Mouse (Mus musculus) erythroblast, adult 5-6 weeks (primary cell): ENCODE data around the gene Gm21852. TPM values are rescaled to one million over a fixed set of nuclear protein-coding genes. Genes with fewer than 3 reads are reported as not detected.
"Not testable (repeated sequence)": the region's sequence is repeated elsewhere in the genome, so short reads cannot be mapped to it uniquely, and the experiment has no call there.

Experiments used
- ATAC-seq: replicated peaks from 2 replicates; pipeline ENCODE4 v1.8.0; 2016; ENCODE audit warnings: moderate number of reproducible peaks, mild to moderate bottlenecking, moderate TSS enrichment, inconsistent platforms; ENCODE audit not compliant: poor library complexity, low FRiP score, severe bottlenecking
- total RNA-seq, 2 experiments: library from RNA; stranded (forward) in 1 of 2; stranded (reverse) in 1 of 2; fragments of 150-400 nt in 1 of 2; fragments of 200-764, 138-1000 nt in 1 of 2; gene quantifications; 2 replicates each; pipeline versions ENCODE4 v1.2.3 to v1.2.4; 2015 to 2017; ENCODE audit warnings: low replicate concordance in 2 of 2

The Gm21852 gene
- total RNA-seq (2015; ENCODE audit: low replicate concordance) (not detected in 2 replicates), total RNA-seq (2017; ENCODE audit: low replicate concordance) (not detected in 2 replicates)

DNA sequence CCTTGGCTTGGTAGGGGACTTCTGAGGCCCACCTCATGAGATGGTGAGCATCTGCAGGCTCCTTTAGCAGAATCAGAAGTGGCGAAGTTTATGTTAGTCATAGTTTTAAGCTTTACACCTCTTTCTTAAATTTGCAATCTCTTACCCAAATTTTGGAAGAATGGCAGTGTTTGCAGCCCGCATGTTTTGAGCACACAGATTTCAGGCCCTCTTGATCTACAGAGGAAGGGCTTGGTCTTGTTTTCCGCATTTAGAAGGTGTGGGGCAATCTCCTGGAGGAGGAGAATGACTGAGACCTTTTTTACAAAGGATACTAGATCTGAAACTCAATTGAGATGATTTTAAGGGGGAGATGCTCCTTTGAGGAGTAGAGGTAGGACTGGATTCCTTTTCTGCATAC, at the start of gene Gm21852:
Gene Gm21852 (minus strand): TSS at position 101 of the 400 bp plus-strand sequence.
- ATAC-seq, result not testable (repeated sequence)

Other genes starting within 250 kb of the Gm21852 start
- not detected in 2 replicates for gene Gm21797, start 123.8 kb upstream of the Gm21852 start, total RNA-seq (2015; ENCODE audit: low replicate concordance)
- gene Gm21797, start 123.8 kb upstream of the Gm21852 start, total RNA-seq (2017; ENCODE audit: low replicate concordance), result not detected in 2 replicates
- gene Gm20795, start 152.9 kb upstream of the Gm21852 start, total RNA-seq (2015; ENCODE audit: low replicate concordance), result not detected in 2 replicates
- not detected in 2 replicates for gene Gm20795, start 152.9 kb upstream of the Gm21852 start, total RNA-seq (2017; ENCODE audit: low replicate concordance)